Mouse (Mus musculus): ENCODE data around the gene Dhx36. TPM values are rescaled to one million over a fixed set of nuclear protein-coding genes. Genes with fewer than 3 reads are reported as not detected.

Dhx36 gene
- 27.2 and 27.3 TPM in 2 replicates for polyA plus RNA-seq (2015; fragmentation: Nextera tagmentation; extraction: Ambion mirVana)

DNA sequence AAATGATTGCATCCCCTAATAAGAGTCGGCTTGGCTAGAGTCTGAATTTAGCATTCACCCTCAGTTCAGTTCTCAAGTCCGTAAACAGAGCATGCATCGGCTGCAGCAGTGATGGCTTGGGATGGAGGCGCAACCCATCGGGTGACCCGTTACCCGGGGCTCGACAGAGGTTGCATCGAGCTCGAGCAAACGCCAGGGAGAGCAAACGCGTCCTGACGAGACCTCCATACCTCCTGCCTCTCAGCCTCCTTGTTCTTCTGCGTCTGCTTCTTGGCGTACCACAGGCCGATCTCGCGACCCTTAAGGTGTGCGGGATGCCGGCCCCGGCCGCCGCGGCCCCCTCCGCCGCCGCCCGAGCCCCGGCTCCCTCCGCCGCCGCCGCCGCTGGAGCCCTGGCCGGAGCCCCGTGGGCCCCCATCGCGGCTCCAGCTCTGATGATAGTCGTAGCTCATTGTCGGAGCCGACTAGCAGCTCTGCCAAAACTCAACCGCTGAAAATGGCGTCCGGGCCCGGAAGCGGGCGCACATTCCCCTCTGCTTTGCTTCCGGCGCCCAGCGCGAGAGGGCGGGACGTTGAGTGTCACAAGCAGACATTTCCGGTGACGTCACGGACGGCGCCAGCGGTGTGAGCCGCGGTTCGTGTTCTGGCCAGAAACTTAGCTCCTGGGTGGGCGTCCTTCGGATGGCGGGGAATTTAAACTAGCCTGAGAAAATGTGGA lies at the start of gene Dhx36:
Gene Dhx36, minus strand, starts transcription at position 517 of the 718 bp plus-strand sequence.
- under 1% methylated on average over 63 of the region's 66 CpGs for WGBS
- Histone ChIP-seq H3K9ac (peak within 1 kb of the TSS; percentile 86), H3K4me3 (peak within 1 kb of the TSS; percentile 92), H3K4me1 (peaks cover 13% of the 10 kb centered on the region), H3K9me3 (no peaks in the 10 kb centered on the region), H3K4me2 (peak within 1 kb of the TSS; percentile 63), H3K27me3 (no peaks in the 10 kb centered on the region), H3K36me3 (no peaks in the 10 kb centered on the region), H3K27ac (peak within 1 kb of the TSS; percentile 89)
- peak; percentile 98 for ATAC-seq (ENCODE audit: borderline replicate concordance, extremely low read depth, low FRiP score, low TSS enrichment)

DNA sequence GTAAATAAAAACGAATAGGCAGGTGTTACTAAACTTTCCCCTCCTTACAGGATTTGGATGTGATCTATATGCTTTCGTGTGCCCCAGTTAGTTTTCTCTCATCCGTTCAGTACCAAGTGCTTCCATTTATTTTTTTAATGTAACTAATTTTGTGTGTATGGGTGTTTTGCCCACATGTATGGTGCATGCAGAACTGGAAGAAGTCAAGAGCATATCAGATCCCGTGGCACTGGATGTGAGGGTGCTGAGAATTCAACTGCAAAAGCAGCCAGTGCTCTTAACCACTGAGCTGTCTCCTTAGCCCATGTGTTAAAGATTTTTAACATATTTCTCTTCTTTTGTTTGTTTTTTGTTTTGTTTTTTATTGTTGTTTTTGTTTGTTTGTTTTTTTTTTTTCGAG lies 20.8 kb upstream of the Dhx36 start:
- H3K9ac ChIP-seq = no peak overlapping the region
- H3K4me2 ChIP-seq = no peak overlapping the region
- 48% methylated on average over 5 of the region's 5 CpGs for WGBS
- H3K4me1 ChIP-seq = no peaks in the 10 kb centered on the region
- no peak overlapping the region for H3K4me3 ChIP-seq
- no peak for ATAC-seq (ENCODE audit: borderline replicate concordance, extremely low read depth, low FRiP score, low TSS enrichment)
- no peaks in the 10 kb centered on the region for H3K27me3 ChIP-seq
- no peak overlapping the region for H3K27ac ChIP-seq
- no peaks in the 10 kb centered on the region for H3K36me3 ChIP-seq
- no peaks in the 10 kb centered on the region for H3K9me3 ChIP-seq

DNA sequence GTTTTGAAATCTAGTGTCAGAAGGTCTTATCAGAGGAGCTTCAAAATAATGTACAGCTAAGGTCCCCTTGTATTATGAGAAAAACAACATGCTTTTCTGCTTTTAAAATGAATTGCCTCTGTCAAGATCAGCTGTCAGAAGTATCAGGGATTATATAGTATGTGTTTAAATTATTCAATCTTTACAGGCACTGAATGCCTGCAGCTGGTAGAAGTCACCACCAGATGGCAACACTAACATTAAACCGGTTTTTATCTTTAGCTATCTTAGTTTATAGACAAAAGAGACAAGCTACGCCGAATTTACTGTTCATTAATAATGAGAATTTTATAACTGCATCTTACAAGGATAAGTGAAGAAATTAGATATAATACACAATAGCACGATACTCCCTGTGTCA lies 20.4 kb upstream of the Dhx36 start:
- Histone ChIP-seq H3K9me3 (no peaks in the 10 kb centered on the region), H3K4me3 (no peak overlapping the region), H3K4me1 (no peaks in the 10 kb centered on the region), H3K27me3 (no peaks in the 10 kb centered on the region), H3K27ac (no peak overlapping the region), H3K9ac (no peak overlapping the region), H3K36me3 (no peaks in the 10 kb centered on the region), H3K4me2 (no peak overlapping the region)
- no peak for ATAC-seq (ENCODE audit: borderline replicate concordance, extremely low read depth, low FRiP score, low TSS enrichment)
- WGBS = 33% methylated on average over 4 of the region's 4 CpGs

DNA sequence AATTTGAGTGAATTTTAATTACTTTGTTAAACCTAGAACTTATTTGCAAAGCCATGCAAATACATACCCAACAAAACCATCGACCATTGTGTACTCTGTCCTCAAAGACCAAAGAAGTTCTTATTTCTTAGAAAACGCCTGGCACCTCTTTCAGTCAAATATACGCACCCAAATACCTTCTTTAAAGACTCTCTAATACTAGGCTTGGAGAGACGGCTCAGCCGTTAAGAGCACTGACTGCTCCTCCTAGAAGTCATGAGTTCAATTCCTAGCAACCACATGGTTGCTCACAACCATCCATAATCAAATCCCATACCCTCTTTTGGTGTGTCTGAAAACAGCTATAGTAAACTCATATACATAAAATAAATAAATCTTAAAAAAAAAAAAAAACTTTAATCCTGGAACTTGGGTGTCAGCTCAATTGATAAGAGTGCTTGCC lies 423 bp upstream of the Dhx36 start:
- no peaks in the 10 kb centered on the region for H3K9me3 ChIP-seq
- WGBS = 37% methylated on average over 5 of the region's 5 CpGs
- H3K27ac ChIP-seq = no peak overlapping the region
- no peak overlapping the region for H3K9ac ChIP-seq
- H3K27me3 ChIP-seq = no peaks in the 10 kb centered on the region
- peak overlapping the region; percentile 92 for H3K4me3 ChIP-seq
- ATAC-seq (ENCODE audit: borderline replicate concordance, extremely low read depth, low FRiP score, low TSS enrichment) = 0 out of 2 replicates have a peak, but pooled peaks have one; percentile 29
- H3K36me3 ChIP-seq = no peaks in the 10 kb centered on the region
- peak overlapping the region; percentile 63 for H3K4me2 ChIP-seq
- H3K4me1 ChIP-seq = peaks cover 13% of the 10 kb centered on the region

DNA sequence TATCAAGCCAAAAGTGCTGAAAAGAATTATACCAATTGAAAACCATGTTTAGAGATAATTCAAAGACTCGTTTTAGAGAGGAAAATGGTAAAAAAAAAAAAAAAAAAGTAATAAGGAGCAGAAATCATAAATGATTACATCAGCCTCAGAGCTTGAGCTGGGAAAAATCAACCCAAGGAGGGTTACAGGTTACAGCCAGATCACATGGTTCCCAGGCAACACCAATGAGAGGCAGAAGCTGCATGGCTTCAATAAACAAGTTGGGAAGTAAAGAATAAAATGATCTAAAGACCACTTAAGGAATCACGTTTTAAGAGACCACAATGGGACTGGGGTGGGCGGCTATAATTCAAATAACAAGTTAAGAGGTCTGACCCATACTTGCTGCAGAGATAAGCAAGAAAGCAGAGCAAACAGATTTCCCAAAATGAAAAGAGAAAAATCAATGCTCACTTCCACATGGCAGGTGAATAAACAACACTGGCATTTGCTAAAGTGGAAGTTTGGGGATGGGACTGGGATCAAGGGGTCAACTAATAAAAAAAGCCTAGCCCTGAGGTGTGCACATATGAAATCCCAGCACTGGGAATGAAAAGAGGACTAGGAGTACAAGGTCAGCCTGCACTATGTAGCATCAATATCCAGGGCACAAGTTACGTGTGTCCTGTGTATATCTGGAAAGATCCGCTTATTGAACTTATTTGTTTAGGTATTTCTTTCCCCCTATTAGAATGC lies 1.5 kb downstream of the Dhx36 start:
- H3K4me3 ChIP-seq = peak overlapping the region; percentile 92
- H3K4me2 ChIP-seq = peak overlapping the region; percentile 63
- ATAC-seq (ENCODE audit: borderline replicate concordance, extremely low read depth, low FRiP score, low TSS enrichment) = no peak
- peaks cover 13% of the 10 kb centered on the region for H3K4me1 ChIP-seq
- H3K27ac ChIP-seq = no peak overlapping the region
- H3K9me3 ChIP-seq = no peaks in the 10 kb centered on the region
- H3K9ac ChIP-seq = no peak overlapping the region; the same call in 1 of the 2 replicates
- H3K36me3 ChIP-seq = peaks cover 10% of the 10 kb centered on the region
- H3K27me3 ChIP-seq = no peaks in the 10 kb centered on the region
- 46% methylated on average over 5 of the region's 5 CpGs for WGBS

DNA sequence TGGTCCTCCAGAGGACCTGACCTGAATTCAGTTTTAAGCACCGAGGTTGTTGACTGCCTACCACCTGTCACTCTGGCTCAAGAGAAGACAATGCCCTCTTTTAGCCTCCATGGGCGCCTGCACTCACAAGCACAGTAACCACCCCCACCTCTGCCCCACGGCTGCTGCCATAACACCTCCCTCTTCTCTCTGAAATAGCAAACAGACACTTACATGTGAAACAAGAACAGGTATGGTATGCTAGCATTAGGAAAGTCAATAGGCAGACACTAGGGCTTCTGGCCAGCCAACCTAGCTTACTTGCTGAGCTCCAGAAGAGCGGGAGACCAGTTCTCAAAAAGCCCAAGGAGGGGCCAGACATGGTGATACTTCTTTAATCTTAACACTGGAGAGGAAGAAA lies 7.5 kb downstream of the Dhx36 start:
- Histone ChIP-seq H3K4me3 (no peak overlapping the region), H3K36me3 (peaks cover 44% of the 10 kb centered on the region), H3K9ac (no peak overlapping the region), H3K4me2 (no peak overlapping the region), H3K9me3 (no peaks in the 10 kb centered on the region), H3K27ac (no peak overlapping the region), H3K27me3 (no peaks in the 10 kb centered on the region), H3K4me1 (no peaks in the 10 kb centered on the region)
- no peak for ATAC-seq (ENCODE audit: borderline replicate concordance, extremely low read depth, low FRiP score, low TSS enrichment)
- WGBS = 61% methylated on average over 4 of the region's 4 CpGs

DNA sequence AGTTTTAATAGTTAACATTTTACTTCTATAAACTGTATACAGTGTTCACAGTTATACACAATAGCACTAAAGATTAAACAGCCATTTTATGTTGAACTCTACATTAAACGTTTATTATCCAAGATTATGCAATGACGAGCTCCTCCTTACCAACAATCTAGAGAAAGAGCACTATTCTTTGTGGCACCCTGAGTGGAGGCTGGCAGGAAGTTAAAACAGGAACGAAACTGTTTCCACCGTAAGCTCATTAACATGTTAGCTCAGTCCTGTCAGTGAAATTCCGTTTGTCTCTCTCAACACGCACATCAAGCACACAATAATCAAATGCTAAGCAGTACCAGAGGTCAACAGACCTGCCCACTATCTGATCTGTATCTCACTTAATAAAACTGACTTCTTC lies 14.2 kb downstream of the Dhx36 start:
- WGBS = 82% methylated on average over 6 of the region's 6 CpGs
- Histone ChIP-seq H3K27ac (no peak overlapping the region), H3K4me2 (no peak overlapping the region), H3K4me3 (no peak overlapping the region), H3K36me3 (peaks cover 56% of the 10 kb centered on the region), H3K4me1 (no peaks in the 10 kb centered on the region), H3K27me3 (no peaks in the 10 kb centered on the region), H3K9ac (no peak overlapping the region), H3K9me3 (no peaks in the 10 kb centered on the region)
- ATAC-seq (ENCODE audit: borderline replicate concordance, extremely low read depth, low FRiP score, low TSS enrichment) = no peak

DNA sequence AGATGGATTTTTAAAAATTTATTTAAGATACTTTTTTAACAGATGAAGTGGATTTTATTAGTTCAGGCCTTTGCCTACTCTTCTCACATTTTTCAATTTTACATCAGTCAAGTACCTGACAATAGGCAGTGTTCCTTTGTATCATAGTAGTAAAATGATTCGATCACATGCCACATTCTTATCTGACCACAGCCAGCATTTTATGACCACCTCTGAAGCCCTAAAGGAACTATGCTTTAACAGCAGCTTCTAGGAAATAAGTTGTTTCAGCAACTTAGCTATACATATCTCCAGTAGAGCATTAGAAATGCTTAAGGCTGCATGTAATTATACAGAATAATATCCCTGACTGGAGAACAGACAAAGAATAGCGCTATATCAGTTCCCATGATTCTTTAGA lies 22.5 kb downstream of the Dhx36 start:
- H3K9me3 ChIP-seq = no peaks in the 10 kb centered on the region
- H3K4me1 ChIP-seq = no peaks in the 10 kb centered on the region

DNA sequence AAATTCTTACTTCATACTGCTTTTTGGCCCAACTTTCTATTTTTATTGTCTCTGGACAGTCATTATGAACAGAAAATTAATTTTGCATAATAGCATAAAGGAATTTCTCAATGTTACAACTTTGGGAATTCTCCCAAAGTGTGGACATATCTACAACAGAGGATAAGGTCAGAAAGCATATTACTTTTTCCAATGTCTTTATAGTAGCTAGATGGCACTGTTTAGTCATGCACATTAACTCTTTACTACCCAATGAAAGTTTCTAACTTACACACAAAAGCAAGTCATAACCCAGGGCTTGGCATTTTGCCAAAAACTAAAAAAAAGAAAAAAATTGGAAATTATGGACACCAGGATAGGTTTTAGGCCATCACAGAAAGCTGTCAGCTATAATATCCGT lies 36.6 kb downstream of the Dhx36 start:
- no peak overlapping the region for H3K4me2 ChIP-seq
- no peak overlapping the region for H3K9ac ChIP-seq
- no peaks in the 10 kb centered on the region for H3K9me3 ChIP-seq
- no peaks in the 10 kb centered on the region for H3K4me1 ChIP-seq
- peaks cover 74% of the 10 kb centered on the region for H3K36me3 ChIP-seq
- no peak overlapping the region for H3K4me3 ChIP-seq
- WGBS = 82% methylated on average over 1 of the region's 1 CpGs
- no peak overlapping the region for H3K27ac ChIP-seq
- no peaks in the 10 kb centered on the region for H3K27me3 ChIP-seq
- no peak for ATAC-seq (ENCODE audit: borderline replicate concordance, extremely low read depth, low FRiP score, low TSS enrichment)

More for the DNA sequence above, 22.5 kb downstream of the Dhx36 start:
- no peak overlapping the region for H3K4me2 ChIP-seq
- H3K27ac ChIP-seq = no peak overlapping the region
- no peak overlapping the region for H3K9ac ChIP-seq
- H3K36me3 ChIP-seq = peaks cover 41% of the 10 kb centered on the region
- H3K27me3 ChIP-seq = no peaks in the 10 kb centered on the region
- H3K4me3 ChIP-seq = no peak overlapping the region
- no peak for ATAC-seq (ENCODE audit: borderline replicate concordance, extremely low read depth, low FRiP score, low TSS enrichment)
- WGBS = 90% methylated on average over 2 of the region's 2 CpGs

DNA sequence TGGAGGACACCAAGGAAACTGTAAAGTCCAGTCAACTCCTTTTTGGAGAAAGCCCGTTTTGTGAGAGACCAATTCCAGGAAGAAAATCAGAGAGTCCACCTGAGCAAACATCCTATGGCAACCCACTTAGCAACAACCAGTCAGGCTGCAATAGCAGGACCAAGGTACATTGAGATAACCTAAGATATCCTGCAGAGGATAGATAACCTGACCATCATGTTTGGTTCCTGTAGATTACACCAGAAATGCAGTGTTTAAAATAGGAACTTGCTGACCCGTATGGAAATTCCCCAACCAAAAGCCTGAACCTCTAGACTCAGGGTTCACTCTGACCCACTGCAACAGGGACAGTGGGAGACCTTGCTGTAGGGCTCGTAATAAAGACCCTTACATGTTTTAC lies 42.5 kb downstream of the Dhx36 start:
- 61% methylated on average over 3 of the region's 3 CpGs for WGBS

DNA sequence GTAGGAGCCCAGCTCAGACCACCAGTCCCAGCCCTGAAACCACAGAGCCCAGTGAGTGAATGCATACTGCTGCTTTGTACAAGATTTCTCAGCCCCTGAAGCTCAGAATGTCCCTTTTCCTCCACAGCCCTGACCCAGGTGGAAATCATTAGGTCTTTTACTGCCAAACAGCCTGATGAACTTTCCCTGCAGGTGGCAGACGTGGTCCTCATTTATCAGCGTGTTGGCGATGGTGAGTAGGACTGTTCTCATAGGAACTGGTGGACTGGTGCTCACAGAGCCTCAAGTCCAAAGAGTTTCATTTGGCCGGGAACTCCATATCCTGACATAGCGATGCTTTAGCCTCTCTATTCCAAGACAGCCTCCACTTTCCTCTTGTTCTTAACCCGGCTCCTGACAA lies 47.3 kb downstream of the Dhx36 start:
- Histone ChIP-seq H3K36me3 (peaks cover 53% of the 10 kb centered on the region), H3K9ac (no peak overlapping the region), H3K4me1 (no peaks in the 10 kb centered on the region), H3K4me3 (no peak overlapping the region), H3K9me3 (no peaks in the 10 kb centered on the region), H3K27ac (no peak overlapping the region), H3K4me2 (no peak overlapping the region), H3K27me3 (no peaks in the 10 kb centered on the region)
- WGBS = 79% methylated on average over 6 of the region's 6 CpGs
- ATAC-seq (ENCODE audit: borderline replicate concordance, extremely low read depth, low FRiP score, low TSS enrichment) = no peak

More for the DNA sequence above, 42.5 kb downstream of the Dhx36 start:
- Histone ChIP-seq H3K4me1 (no peaks in the 10 kb centered on the region), H3K9ac (no peak overlapping the region), H3K36me3 (peaks cover 77% of the 10 kb centered on the region), H3K9me3 (no peaks in the 10 kb centered on the region), H3K4me2 (no peak overlapping the region), H3K27me3 (no peaks in the 10 kb centered on the region), H3K27ac (no peak overlapping the region), H3K4me3 (no peak overlapping the region)
- no peak for ATAC-seq (ENCODE audit: borderline replicate concordance, extremely low read depth, low FRiP score, low TSS enrichment)

DNA sequence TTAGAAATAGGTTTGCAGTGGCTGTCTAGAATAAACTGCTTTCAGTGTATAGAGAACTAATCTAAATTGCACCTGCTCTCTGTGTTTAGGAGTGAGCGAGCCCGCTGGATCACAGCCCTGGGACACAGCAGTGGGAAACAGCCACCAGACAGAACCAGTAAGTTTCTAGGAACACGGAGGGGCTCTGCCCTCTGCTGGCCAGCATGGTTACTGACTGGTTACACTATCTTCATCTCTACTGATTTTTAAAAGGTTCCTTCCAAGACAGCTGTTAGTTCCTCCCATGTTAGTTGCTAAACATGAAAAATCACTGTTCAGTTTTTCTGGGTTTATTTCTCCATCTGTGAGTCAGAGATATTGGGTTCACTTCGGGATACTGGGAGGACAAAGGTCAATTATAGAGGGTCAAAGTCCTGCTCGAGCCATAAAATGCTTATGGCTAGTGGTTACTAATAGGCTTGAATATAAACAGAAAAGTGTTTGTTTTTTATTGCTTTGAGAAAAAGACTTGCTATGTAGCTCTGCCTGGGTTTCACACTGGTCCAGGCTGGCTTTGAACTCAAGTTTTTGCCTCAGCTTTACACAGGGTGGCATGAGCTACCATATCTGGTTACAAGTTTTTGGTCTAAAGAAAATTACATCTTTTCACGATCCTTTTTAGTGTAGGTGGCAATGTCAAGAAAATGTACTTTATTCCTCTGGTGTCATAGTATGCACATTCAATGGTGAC lies 48.4 kb downstream of the Dhx36 start:
- no peak for ATAC-seq (ENCODE audit: borderline replicate concordance, extremely low read depth, low FRiP score, low TSS enrichment)
- no peaks in the 10 kb centered on the region for H3K27me3 ChIP-seq
- H3K4me3 ChIP-seq = no peak overlapping the region
- no peak overlapping the region for H3K4me2 ChIP-seq
- no peaks in the 10 kb centered on the region for H3K9me3 ChIP-seq
- WGBS = 42% methylated on average over 6 of the region's 6 CpGs
- peaks cover 42% of the 10 kb centered on the region for H3K36me3 ChIP-seq
- H3K9ac ChIP-seq = no peak overlapping the region
- H3K4me1 ChIP-seq = no peaks in the 10 kb centered on the region
- H3K27ac ChIP-seq = no peak overlapping the region
